Mouse (Mus musculus) layer of hippocampus, postnatal 10 days (tissue): Measurements from ENCODE around the gene Rhox4a2. TPM values are rescaled to one million over a fixed set of nuclear protein-coding genes. Genes with fewer than 3 reads are reported as not detected.
"Not testable (repeated sequence)": the region's sequence is repeated elsewhere in the genome, so short reads cannot be mapped to it uniquely, and the experiment has no call there.

Experiments
- DNase-seq, 2 experiments: peaks; one replicate each; pipeline ENCODE4 v3.0.0; 2021; ENCODE audit warnings: low spot score in 2 of 2
- long read RNA-seq: library from polyadenylated mRNA; stranded (forward); transcript quantifications from one replicate; pipeline ENCODE4 v2.0.0, GENCODE M21; 2023
- total RNA-seq, 2 experiments: library from RNA; stranded (reverse); gene quantifications; 2 replicates each; pipeline ENCODE4 v1.2.3; 2021

Gene Rhox4a2
- total RNA-seq = not detected
- long read RNA-seq = 0 reads

GRCm38 (mm10) chrX:37390548-37390947 is at the start of gene Rhox4a2:
TSS of gene Rhox4a2 (plus strand) at chrX:37390848.
- DNase-seq = not testable (repeated sequence)

GRCm38 (mm10) chrX:37379728-37380127 is 10.9 kb upstream of the Rhox4a2 start, which contains the start of gene Rhox3a2:
TSS of gene Rhox3a2 (plus strand) at chrX:37380028.
- DNase-seq = not testable (repeated sequence)

- DNase-seq = not testable (repeated sequence)
Measured at GRCm38 (mm10) chrX:37411767-37412166, 21.1 kb downstream of the Rhox4a2 start, which contains the start of gene Rhox2b. TSS of gene Rhox2b (plus strand) at chrX:37412067.

- not testable (repeated sequence) for DNase-seq
Measured at GRCm38 (mm10) chrX:37432194-37432593, 41.5 kb downstream of the Rhox4a2 start, which contains the start of gene Rhox4b. TSS of gene Rhox4b (plus strand) at chrX:37432494.

Other genes starting within 250 kb of the Rhox4a2 start
- gene Akap14, start 222.0 kb upstream of the Rhox4a2 start, total RNA-seq = under 1 TPM in 1 of 2 experiments, not detected in 1; 0.25 TPM
- gene Ndufa1, start 199.7 kb upstream of the Rhox4a2 start, total RNA-seq = 100 to 1,000 TPM; 233 to 247 TPM
- 1 to 10 TPM; 6.9 to 8.4 TPM for gene Rnf113a1, start 199.6 kb upstream of the Rhox4a2 start, total RNA-seq
- gene Gm9, start 179.8 kb upstream of the Rhox4a2 start, total RNA-seq = not detected
- not detected for gene Rhox1, start 168.6 kb upstream of the Rhox4a2 start, total RNA-seq
- not detected for gene Rhox2a, start 145.9 kb upstream of the Rhox4a2 start, total RNA-seq
- not detected for gene Rhox3a, start 140.9 kb upstream of the Rhox4a2 start, total RNA-seq
- gene Rhox4a, start 125.5 kb upstream of the Rhox4a2 start, total RNA-seq = not detected
- not detected for gene Rhox3a2, start 10.8 kb upstream of the Rhox4a2 start, total RNA-seq
- not detected for gene Rhox2b, start 21.2 kb downstream of the Rhox4a2 start, total RNA-seq
- gene Rhox4b, start 41.6 kb downstream of the Rhox4a2 start, total RNA-seq = not detected
- gene Rhox2c, start 62.8 kb downstream of the Rhox4a2 start, total RNA-seq = not detected
- gene Rhox3c, start 67.7 kb downstream of the Rhox4a2 start, total RNA-seq = not detected
- gene Rhox4c, start 89.5 kb downstream of the Rhox4a2 start, total RNA-seq = not detected
- not detected for gene Rhox2d, start 102.6 kb downstream of the Rhox4a2 start, total RNA-seq
- not detected for gene Rhox4d, start 123.5 kb downstream of the Rhox4a2 start, total RNA-seq
- gene Rhox2e, start 139.6 kb downstream of the Rhox4a2 start, total RNA-seq = not detected
- gene Rhox3e, start 151.2 kb downstream of the Rhox4a2 start, total RNA-seq = not detected
- gene Rhox4e, start 166.6 kb downstream of the Rhox4a2 start, total RNA-seq = not detected
- not detected for gene Rhox2f, start 180.6 kb downstream of the Rhox4a2 start, total RNA-seq
- not detected for gene Rhox3f, start 190.1 kb downstream of the Rhox4a2 start, total RNA-seq
- not detected for gene Rhox4f, start 216.9 kb downstream of the Rhox4a2 start, total RNA-seq
- gene Rhox3g, start 237.8 kb downstream of the Rhox4a2 start, total RNA-seq = not detected